Mouse (Mus musculus): ENCODE measurements around the gene Zmpste24. TPM values are rescaled to one million over a fixed set of nuclear protein-coding genes. Genes with fewer than 3 reads are reported as not detected.
"Not testable (repeated sequence)": the region's sequence is repeated elsewhere in the genome, so short reads cannot be mapped to it uniquely, and the experiment has no call there.

Gene Zmpste24
- total RNA-seq (2021): 10 to 100 TPM; 22.8 to 24.6 TPM
- long read RNA-seq, experiment 1, transcript Zmpste24-201 (10 exons, 3,429 nt): major isoform, 48 of 55 reads
- long read RNA-seq, experiment 1, partial matches to known transcripts: 4 of 55 reads
- long read RNA-seq, experiment 1, other reads (novel, unspliced or antisense): 3 of 55 reads
- long read RNA-seq, experiment 2, transcript Zmpste24-201 (10 exons, 3,429 nt): major isoform, 25 of 31 reads
- long read RNA-seq, experiment 2, partial matches to known transcripts: 5 of 31 reads
- long read RNA-seq, experiment 2, other reads (novel, unspliced or antisense): 1 of 31 reads

DNA sequence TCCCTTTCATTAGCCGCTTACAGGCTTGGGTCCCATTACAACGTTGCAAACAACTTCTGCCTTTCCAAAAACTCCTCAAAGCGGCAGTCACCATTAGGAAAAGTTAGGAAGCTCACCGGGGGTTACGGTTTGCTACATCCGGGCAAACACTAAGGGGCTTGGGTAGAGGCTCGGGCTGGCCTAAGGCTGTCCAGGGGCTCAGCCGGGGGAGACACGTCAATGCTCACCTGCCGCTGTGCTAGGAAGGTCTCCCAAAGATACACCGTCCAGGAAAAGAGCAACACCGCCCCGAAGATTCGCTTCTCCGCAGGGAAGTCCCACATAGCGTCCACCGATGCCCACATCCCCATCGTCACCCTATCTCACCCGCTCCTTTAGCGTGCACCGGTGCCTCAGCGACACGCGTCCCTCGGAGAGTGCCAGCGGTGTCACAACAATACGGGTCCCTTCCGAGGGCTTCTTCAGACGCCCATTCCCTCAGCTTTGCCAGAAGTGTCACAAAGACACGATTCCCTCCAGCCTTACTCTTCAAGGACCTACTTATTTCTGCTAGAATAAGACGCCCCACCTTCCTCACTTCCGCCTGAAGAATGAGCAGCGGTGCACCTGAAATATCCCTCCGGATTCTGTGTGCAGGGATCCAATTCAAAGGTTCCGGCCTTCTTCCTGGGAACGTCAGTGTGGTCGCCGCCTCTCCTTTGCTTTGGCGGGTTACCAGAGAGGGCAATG is at the start of gene Zmpste24:
Gene Zmpste24, minus strand, starts transcription at position 592 of the 729 bp plus-strand sequence.
- peak; percentile 69 for DNase-seq

DNA sequence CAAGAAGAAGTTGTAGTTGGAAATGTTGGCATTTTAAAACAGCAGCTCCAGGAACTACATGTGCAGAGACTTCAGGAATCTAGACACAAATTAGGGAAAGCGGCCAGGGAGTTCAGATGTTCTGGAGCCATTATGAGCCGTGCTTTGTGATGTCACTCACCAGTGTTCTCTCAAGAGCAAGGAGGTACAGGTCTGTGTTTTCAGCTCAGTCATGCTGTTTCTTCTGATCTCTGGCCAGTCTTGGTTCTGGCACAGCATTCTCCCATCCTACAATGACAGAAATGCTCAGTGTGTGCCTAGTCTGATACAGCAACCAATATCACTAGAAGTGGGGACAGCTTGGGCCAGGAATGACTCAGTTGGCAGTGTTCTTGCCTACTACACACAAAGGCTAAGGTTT is 11.1 kb upstream of the Zmpste24 start, which contains the start of gene Tmco2:
Gene Tmco2, minus strand, starts transcription at position 101 of the 400 bp plus-strand sequence.
- DNase-seq: no peak

DNA sequence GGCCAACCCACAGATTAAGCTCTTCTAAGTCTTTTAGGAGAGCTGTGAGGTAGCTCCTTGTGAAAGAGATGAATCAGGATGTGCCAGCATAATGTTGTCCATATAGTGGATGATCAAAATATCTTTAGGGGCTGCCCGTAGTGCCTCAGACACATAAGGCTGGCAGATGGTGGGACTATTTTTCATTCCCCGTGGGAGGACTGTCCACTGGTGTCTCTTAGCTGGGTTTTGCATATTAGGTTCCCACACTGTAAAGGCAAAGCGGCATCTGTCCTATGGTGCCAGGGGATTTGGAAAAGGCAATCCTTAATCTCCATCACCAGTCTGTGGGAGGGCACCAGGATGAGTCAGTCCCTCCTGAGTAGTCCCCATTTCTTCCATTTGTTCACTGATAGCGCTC is 5.3 kb upstream of the Zmpste24 start:
- DNase-seq: no peak

DNA sequence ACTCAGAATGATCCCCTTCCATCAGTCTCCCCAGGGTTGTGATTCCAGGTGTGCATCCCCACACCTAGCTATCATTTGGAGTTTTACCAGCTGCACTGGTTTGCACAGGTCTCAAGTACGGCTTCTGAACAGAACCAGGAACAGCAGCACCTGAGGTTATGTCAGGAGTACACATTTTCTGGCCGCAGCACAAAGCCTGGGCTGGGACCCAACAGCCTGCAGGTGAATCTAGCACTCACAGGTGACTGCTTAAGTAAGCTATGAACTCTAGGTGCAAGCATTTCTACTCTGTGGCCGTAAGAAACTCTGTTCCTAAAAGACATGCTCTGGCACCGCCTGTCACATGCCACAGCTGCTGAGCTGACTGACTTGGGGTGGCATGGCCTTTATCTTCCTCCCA is 7.8 kb downstream of the Zmpste24 start:
- DNase-seq: no peak

DNA sequence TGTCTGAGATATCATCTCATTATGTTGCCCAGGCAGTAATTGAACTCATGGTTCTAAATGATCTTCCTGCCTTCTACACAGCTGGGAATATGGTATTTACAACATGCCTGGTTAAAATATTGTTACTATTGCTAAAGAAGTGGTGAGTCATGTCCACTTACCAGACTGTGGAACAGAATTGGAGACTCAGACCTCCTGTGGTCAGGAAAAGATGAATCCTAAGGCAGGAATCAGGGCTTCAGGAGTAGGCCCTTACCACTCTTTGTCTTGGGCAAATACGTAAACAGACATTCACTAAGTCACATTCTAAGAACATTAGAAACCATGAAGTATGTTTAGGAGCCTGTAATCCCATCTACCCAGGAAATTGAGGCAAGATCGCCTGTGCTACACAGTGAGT is 9.3 kb downstream of the Zmpste24 start:
- no peak for DNase-seq

DNA sequence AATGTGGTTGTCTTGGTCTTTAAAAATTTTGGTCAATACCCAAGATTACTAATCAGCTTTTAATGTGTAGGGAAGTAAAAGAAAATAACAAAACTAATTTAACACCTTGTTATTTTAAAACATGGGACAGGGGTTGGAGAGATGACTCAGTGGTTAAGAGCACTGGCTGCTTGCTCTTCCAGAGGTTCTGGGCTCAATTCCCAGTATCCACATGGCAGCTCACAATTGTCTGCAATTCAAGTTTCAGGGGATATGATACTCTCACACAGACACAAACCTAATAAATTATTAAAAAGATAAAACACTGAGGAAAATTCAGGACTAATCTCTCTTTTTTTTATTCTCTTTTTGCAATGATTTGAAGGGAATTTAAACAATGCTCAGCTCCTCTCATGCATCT is 13.5 kb downstream of the Zmpste24 start:
- no peak for DNase-seq

DNA sequence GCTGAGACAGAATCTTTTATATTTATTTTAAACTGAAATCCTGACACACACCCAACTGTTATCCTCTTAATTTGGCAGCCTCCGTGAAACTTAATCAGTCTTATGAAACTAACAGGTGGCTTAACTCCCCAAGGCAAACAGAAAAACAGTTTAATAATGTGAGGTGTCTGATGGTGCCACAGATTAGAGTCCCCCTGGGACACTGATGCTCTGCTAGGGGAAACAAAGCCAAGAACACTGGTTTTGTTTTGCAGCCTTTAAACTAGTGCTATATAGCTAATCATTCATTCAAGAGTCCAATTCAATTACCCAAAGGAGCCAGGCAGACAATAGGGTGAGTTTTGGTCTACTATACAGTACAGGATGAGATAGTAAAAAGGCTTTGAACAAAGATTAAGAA is 17.6 kb downstream of the Zmpste24 start:
- no peak for DNase-seq

DNA sequence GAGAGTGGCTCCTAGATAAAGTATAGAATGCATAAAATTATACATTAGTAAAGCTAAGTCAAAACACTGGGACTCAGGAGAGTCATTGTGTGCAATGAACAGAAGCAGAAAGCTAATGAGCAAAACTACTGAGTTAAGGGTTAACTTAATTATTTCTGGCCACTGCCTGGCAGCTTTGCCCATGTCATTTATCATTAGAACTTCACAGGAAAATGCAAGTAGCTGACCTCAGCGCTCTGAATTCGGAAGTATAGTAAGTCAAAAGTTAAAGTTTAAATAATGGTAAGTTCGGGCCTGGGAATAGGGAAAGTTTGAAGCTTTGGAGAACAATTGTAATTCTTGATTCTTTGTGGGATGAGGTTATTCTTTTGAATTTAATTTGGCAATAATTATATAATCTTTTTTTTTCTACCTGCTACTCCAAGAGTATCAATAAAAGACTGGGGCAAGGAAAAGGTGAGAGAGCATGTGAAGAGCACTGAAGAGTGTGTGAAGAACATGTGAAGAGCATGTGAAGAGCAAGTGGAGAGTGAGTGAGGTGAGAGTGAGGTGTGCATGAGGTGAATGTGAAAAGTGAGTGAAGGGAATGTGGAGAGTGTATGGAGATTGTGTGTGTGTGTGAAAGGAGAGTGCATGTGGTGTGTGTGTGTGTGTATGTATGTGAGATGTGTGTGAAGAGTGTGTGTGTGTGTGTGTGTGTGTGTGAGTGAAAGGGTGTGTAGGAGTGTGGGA is 20.0 kb downstream of the Zmpste24 start:
- no peak for DNase-seq

DNA sequence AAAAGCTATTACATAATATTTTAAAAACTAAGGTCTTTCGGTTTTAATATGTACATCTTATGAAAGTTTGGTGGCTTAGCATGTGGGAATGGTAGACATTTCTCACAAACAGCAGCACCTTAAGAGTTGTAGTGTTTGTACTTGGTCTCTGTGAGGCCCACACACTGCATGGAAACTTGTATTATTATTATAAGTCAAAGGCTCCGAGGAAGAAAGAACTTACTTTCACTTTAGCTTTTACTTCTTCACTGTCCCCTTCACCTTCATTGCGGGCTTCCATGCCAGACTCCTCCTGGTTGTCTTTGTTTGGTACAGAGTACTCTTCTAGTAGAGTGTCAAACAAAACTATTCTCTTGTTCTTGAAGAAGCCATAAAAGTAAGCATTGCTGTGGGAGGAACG is 23.8 kb downstream of the Zmpste24 start:
- DNase-seq: no peak

DNA sequence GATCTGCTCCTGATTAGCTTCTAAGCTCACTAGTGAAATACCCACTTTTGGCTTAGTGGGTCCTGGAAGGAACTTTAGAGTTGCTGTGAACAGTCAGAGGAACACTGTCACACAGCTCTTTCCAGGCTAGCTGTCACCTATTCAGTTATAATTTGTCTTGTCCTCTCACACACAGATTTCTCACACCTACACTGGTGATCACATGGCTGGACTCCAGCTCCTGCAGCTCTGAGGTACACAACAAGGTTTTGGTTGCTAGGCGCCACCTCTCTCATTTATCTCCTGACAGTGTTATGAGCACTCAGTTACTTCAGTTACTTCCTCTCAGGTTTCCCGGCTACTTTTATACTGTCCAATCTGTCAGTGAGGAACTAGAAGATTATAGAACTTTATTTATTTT is 32.7 kb downstream of the Zmpste24 start:
- DNase-seq: no peak

DNA sequence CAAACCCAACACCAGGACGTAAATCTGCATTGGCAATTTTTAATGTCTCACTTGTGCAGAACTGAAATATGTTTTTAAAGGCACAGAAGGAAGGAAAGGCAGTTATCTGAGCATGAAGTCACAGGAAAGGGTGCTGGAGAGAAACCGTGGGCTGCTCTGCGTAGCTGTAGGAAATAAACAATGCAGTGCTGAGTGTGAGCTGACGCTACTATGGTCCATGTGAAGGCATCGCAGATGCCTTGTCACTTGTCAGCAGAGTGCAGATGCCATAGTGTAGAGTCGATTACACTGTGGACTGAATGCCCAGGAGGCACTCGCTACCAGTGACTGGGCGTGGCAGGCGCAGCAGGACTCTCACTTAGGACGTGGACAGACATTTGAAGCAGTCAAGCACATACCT is 38.8 kb downstream of the Zmpste24 start:
- DNase-seq: not testable (repeated sequence)

DNA sequence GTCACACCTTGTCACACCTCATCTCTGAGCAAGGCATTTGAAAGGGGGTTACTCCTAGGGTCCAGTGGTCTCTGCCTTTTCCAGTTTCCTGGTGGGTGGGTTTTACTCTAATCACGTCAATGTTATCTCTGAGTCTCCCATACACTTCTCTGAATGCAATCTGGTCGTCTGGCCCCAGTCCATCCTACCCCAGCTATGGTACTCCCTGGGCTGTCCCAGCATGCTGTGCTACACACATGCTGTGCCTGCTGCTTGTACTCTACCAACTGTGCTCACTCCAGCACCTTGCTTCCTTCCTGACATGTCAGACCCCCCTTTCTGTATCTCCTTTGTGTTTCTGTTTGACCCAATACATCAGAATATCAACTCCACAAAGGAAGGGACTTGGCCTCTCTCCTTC is 41.0 kb downstream of the Zmpste24 start:
- DNase-seq: no peak

DNA sequence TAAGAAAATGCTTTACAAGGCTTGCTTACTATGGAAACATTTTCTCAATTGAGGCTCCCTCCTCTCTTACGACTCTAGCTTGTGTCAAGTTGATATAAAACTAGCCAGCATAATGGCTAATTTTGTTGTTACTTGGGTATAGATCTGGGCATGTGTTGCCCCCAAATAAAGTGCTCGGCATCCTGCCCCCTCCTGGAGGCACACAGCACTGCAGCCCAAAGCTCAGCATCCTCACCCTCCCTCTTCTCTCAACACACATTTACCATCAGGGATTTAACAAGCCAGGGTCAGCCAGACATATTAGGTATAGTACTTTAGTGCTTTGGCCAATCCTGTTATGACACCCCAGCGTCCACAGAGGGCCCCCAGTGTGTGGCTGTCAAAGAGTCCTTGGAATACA is 41.7 kb downstream of the Zmpste24 start:
- DNase-seq: peak; percentile 21

DNA sequence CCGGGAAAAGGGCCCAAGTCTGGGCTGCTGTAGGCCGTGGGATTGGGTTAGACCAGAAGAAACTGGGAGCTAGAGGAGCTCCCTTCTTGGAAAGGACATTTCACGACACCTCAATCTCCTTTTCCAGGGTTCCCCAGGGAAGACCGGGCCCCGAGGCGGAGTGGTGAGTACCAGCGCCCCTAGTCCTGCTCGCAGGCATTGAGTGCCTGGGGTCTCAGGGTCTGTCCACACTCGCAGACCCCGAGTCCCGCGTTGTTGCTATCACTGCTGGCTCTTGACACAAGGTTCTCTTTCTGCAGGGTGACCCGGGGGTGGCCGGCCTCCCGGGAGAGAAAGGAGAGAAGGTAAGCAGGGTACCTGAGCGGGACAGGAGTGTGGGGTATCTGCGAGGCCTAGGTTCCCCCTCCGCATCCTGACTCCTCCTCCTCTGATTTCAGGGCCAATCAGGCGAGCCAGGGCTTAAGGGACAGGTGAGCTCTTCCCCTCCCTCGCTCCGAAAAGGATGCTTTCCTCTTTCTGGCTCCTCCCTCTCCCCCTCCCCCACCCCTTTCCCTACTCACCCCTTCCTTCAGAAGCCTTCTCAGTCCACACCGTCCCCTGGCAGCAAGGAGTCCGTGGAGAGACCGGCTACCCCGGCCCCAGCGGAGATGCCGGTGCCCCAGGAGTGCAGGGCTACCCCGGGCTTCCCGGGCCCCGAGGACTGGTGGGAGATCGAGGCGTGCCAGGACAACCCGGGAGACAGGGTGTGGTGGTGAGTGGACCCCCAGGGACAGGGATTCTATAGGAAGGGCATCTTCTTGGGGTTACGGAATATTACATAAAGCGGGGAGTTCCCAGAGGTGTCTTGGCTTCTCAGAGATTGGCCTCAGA is 45.4 kb downstream of the Zmpste24 start:
- no peak for DNase-seq

DNA sequence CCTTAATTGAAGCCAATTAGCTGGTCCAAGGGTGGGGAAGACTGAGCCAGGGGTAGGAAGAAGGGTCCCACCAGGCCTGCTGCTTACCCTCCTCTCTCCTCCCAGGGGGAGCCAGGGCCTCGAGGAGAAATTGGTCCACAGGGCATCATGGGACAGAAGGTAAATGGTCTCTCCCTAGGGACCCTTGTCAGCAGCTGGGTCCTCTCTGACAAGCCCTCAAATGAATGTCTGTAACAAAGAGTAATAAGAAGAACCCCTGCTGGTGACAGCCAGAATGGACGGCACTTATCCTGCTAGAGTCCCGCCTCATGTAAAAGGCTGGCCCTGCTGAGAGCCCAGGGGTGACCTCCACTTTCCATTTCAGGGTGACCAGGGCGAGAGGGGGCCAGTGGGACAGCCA is 46.2 kb downstream of the Zmpste24 start:
- no peak for DNase-seq

DNA sequence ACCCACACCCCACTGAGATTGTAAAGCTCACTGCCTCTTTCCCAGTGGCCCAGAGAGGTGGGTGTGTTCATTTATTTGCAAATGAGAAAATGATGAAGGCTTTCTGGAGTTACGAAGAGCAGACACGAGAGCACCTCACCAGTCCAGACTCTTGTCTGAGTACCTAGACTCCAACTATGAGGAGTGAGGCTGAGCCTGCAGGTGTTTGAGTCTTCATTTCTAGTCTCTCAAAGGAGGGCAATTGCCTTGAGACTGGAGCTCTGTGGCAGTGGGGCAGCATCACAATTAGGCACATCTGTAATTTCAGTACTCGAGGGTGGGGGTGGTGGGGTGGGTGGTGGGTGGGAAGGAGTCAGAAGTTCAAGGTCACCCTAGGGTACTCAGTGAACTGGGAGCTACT is 55.1 kb downstream of the Zmpste24 start:
- no peak for DNase-seq

DNA sequence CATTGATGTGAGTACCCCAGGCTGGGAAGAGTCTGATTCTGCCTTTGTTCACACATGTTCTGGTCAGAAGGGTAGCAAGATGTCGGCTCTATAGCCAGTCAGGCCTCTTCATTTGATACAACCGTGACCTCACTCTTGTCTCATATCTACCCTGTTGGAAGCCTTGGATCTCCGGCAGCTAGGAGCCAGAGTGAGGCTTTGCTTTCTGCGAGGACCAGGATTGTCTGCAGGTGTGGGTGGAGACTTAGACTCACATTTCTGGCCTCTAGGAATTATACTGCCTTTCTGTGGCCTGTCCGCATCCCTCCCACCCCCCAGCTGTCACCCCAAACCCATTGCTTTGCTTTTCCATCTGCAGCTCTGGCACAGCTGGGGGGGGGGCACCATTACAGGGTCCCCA is 55.6 kb downstream of the Zmpste24 start:
- no peak for DNase-seq

DNA sequence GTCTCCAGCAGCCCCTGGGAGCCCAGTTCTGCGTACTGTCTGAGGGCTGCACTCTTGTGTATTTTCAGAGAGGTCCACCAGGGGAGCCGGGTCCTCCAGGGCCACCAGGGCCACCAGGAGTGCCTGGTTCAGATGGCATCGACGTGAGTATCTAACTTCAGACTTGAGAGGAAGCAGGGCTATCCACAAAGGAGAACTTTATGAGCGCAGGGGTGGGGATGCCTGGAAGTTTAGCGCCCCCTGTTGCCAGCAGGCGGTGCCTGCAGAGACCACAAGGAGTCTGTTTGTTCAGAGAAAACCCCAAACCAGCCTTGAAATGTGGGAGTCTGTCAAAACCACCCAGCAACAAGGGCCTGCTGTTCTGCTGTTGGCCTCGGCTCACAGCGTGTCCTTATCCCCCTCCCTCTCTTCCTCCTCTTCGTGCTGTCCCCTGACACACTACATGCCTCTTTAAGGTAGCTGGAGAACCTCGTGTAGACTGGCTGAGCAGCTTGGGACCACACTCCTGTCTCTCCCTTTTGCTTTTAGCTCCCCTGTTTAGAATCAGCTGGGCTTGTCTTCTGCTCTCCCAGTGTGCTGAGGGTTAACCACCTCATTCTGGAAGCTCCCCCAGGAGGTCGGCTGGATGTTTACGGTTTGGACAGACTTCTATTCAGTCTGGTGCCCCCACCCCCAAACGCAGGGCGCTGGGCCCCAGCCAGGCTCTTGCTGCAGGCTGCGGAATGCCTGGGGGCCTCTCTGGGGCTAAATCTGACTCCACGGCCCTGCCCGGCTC is 57.0 kb downstream of the Zmpste24 start:
- peak; percentile 63 for DNase-seq

DNA sequence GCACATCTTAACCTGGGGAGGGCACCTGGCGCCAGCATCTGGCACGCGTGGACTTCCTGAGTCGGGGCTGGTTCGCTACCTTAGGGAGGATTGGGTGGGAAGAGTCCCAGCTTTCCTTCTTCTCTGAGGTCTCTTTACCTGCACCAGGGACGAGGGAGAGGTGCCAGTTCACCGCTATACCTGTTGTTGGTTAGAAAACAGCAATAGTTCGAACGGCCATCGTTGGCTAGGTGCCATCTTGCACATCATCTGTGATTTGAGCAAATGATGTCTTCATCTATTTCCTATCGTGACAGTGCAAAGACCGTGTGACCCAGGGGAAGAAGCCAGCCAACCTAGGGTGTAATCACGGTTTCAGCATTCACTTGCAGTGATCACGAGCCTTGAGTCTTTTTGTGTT is 57.7 kb downstream of the Zmpste24 start:
- DNase-seq: no peak

DNA sequence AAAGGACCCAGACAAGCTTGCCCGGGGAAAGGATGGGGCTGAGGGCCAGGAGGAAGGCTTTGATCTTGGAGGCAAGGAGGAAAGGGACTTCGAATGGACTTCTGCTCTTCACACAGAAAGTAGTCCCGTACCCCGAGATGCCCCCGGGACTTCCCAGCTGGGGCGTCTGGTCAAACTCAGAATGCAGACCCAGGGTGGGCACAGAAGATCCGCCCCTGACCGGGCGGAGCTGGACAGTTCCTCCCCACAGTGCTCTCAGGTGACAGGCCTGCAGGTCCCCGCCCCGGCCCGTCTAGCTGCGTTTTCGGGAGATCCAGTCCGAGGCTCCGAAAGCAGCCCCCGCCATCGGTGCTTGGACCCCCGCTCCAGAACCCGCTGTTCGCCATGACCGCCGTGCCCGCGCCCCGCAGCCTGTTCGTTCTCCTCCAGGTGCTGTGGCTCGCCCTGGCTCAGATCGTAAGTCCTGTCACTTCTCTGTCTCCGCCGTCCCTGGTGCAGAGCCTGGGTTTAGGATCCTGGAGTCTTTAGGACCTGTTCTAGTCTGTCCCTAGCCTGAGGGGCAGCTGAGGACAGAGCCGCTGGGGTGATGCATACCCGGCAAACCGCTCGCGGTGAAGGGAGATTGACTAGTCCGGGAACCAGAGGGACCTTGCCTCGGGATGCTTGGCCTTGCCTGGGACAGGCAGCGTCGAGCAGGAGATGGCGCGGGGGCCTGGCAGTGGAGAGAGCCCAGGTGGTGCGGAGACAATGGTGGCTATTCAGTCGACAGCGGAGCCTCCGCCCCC is 58.5 kb downstream of the Zmpste24 start, which contains the start of gene Col9a2:
Gene Col9a2, plus strand, starts transcription at position 55 of the 785 bp plus-strand sequence.
- DNase-seq: peak; percentile 35

All from gastrocnemius, postnatal 10 days (tissue).